Mouse (Mus musculus) limb, embryonic 14.5 days (tissue): Measurements from ENCODE around the gene Plcb4. TPM values are rescaled to one million over a fixed set of nuclear protein-coding genes. Genes with fewer than 3 reads are reported as not detected.

Source experiments
- ATAC-seq: fragments of 200-750 bp; cut with Nextera tagmentation; 2 replicates; pipeline ENCODE4 v1.8.0; 2017; ENCODE audit warnings: low read depth, moderate number of reproducible peaks, moderate TSS enrichment; ENCODE audit not compliant: low FRiP score
- DNase-seq: peaks from one replicate; pipeline ENCODE4 v3.0.0-alpha.2; 2015; ENCODE audit warnings: low spot score
- H3K27ac ChIP-seq: fragments of 300-500 bp; sonication (generic); replicated peaks from 2 replicates; pipeline ENCODE4 v1.5.1; 2014; ENCODE audit warnings: low read depth, mild to moderate bottlenecking, low read length, moderate library complexity, mixed read lengths
- H3K27me3 ChIP-seq: fragments of 300-500 bp; sonication (generic); 2 replicates; pipeline ENCODE4 v1.6.1; 2014; ENCODE audit warnings: low read length, mixed read lengths; ENCODE audit not compliant: control insufficient read depth, insufficient read depth
- H3K36me3 ChIP-seq: fragments of 300-500 bp; sonication (generic); 2 replicates; pipeline ENCODE4 v1.6.1; 2014; ENCODE audit warnings: mild to moderate bottlenecking, low read length, moderate library complexity, mixed read lengths; ENCODE audit not compliant: control insufficient read depth, insufficient read depth
- H3K4me1 ChIP-seq: fragments of 300-500 bp; sonication (generic); 2 replicates; pipeline ENCODE4 v1.6.1; 2014; ENCODE audit warnings: antibody characterized with exemption, low read length, mixed read lengths; ENCODE audit not compliant: control insufficient read depth, insufficient read depth
- H3K4me2 ChIP-seq: fragments of 300-500 bp; sonication (generic); replicated peaks from 2 replicates; pipeline ENCODE4 v1.6.1; 2014; ENCODE audit warnings: low read depth, mild to moderate bottlenecking, low read length, moderate library complexity; ENCODE audit not compliant: severe bottlenecking
- H3K4me3 ChIP-seq: fragments of 300-500 bp; sonication (generic); replicated peaks from 2 replicates; pipeline ENCODE4 v1.5.1; 2014; ENCODE audit warnings: low read length
- H3K9ac ChIP-seq: fragments of 300-500 bp; sonication (generic); 2 replicates; pipeline ENCODE4 v1.6.1; 2014; ENCODE audit warnings: mild to moderate bottlenecking, low read depth, low read length, moderate library complexity; ENCODE audit not compliant: severe bottlenecking
- H3K9me3 ChIP-seq: fragments of 300-500 bp; sonication (generic); 2 replicates; pipeline ENCODE4 v1.6.1; 2016; ENCODE audit warnings: low read length; ENCODE audit not compliant: control insufficient read depth
- POLR2A ChIP-seq: fragments of 200-500 bp; IDR thresholded peaks from 2 replicates; pipeline ENCODE4 v1.8.0; 2012; ENCODE audit warnings: inconsistent platforms, mild to moderate bottlenecking, moderate library complexity, borderline replicate concordance; ENCODE audit not compliant: insufficient read depth, insufficient read length; ENCODE audit errors: extremely low read depth
- WGBS: fragments of 180-500 bp; shearing (Covaris S2); extraction: QIAGEN DNeasy Blood & Tissue Kit; methylation state at CpG from one replicate; pipeline ENCODE4 v1.1.7; 2014; 5-methylcytosine and 5-hydroxymethylcytosine counted together
- polyA plus RNA-seq, 2 experiments: library from polyadenylated mRNA; depleted of rRNA in 1 of 2; stranded (reverse) in 1 of 2; unstranded in 1 of 2; fragments of >200 nt; fragmentation: Nextera tagmentation in 1 of 2; extraction: Ambion mirVana in 1 of 2; gene quantifications; 2 replicates each; pipeline versions ENCODE4 v1.2.1 to v1.2.3; 2012 to 2014

Plcb4 gene
- polyA plus RNA-seq, 2 experiments, result 13.1 to 23.1 TPM

- no peak for ATAC-seq
- TF ChIP-seq POLR2A, result no peak
- no peak for DNase-seq
Measured at GRCm38 (mm10) chr2:135999361-135999760, 340.6 kb downstream of the Plcb4 start.

GRCm38 (mm10) chr2:136000933-136001332, 342.1 kb downstream of the Plcb4 start:
- WGBS, result 64% methylated on average over 5 of the region's 5 CpGs
- Histone ChIP-seq H3K9ac (no peak overlapping the region), H3K4me3 (no peak overlapping the region), H3K27ac (no peak overlapping the region), H3K27me3 (no peaks in the 10 kb centered on the region), H3K4me1 (peaks cover 6% of the 10 kb centered on the region; the same call in 1 of the 2 replicates), H3K36me3 (no peaks in the 10 kb centered on the region), H3K4me2 (no peak overlapping the region), H3K9me3 (no peaks in the 10 kb centered on the region)
- ATAC-seq (no peak), DNase-seq (no peak)
- no peak for TF ChIP-seq POLR2A

More at GRCm38 (mm10) chr2:135999361-135999760, 340.6 kb downstream of the Plcb4 start:
- Histone ChIP-seq H3K4me3 (no peak overlapping the region), H3K9ac (no peak overlapping the region), H3K27me3 (no peaks in the 10 kb centered on the region), H3K4me2 (no peak overlapping the region), H3K9me3 (no peaks in the 10 kb centered on the region), H3K27ac (no peak overlapping the region), H3K4me1 (peaks cover 6% of the 10 kb centered on the region; the same call in 1 of the 2 replicates), H3K36me3 (no peaks in the 10 kb centered on the region)
- 60% methylated on average over 1 of the region's 1 CpGs for WGBS

GRCm38 (mm10) chr2:136002118-136002517, 343.3 kb downstream of the Plcb4 start:
- H3K27me3 ChIP-seq, result no peaks in the 10 kb centered on the region
- no peaks in the 10 kb centered on the region for H3K36me3 ChIP-seq
- H3K4me1 ChIP-seq, result peaks cover 6% of the 10 kb centered on the region; the same call in 1 of the 2 replicates
- WGBS, result 53% methylated on average over 7 of the region's 7 CpGs
- H3K4me3 ChIP-seq, result no peak overlapping the region
- ATAC-seq (no peak), DNase-seq (no peak)
- no peak overlapping the region for H3K9ac ChIP-seq
- no peak overlapping the region for H3K4me2 ChIP-seq
- TF ChIP-seq POLR2A, result no peak
- no peak overlapping the region for H3K27ac ChIP-seq
- H3K9me3 ChIP-seq, result no peaks in the 10 kb centered on the region

GRCm38 (mm10) chr2:136003836-136004235, 345.0 kb downstream of the Plcb4 start:
- H3K9ac ChIP-seq, result no peak overlapping the region
- no peaks in the 10 kb centered on the region for H3K36me3 ChIP-seq
- no peak overlapping the region for H3K27ac ChIP-seq
- TF ChIP-seq POLR2A, result no peak
- H3K4me2 ChIP-seq, result no peak overlapping the region
- WGBS, result 85% methylated on average over 1 of the region's 1 CpGs
- no peaks in the 10 kb centered on the region for H3K27me3 ChIP-seq
- DNase-seq (no peak), ATAC-seq (no peak)
- H3K9me3 ChIP-seq, result no peaks in the 10 kb centered on the region
- H3K4me3 ChIP-seq, result no peak overlapping the region
- H3K4me1 ChIP-seq, result no peaks in the 10 kb centered on the region

GRCm38 (mm10) chr2:136006280-136006679, 347.5 kb downstream of the Plcb4 start:
- 92% methylated on average over 5 of the region's 5 CpGs for WGBS
- TF ChIP-seq POLR2A, result no peak
- no peaks in the 10 kb centered on the region for H3K9me3 ChIP-seq

GRCm38 (mm10) chr2:136012759-136013158, 353.9 kb downstream of the Plcb4 start:
- H3K36me3 ChIP-seq, result no peaks in the 10 kb centered on the region
- no peak for DNase-seq
- no peak for ATAC-seq
- WGBS, result 82% methylated on average over 9 of the region's 9 CpGs
- H3K4me3 ChIP-seq, result no peak overlapping the region
- H3K4me2 ChIP-seq, result no peak overlapping the region
- H3K9ac ChIP-seq, result no peak overlapping the region
- no peaks in the 10 kb centered on the region for H3K27me3 ChIP-seq
- TF ChIP-seq POLR2A, result no peak
- no peak overlapping the region for H3K27ac ChIP-seq
- no peaks in the 10 kb centered on the region for H3K4me1 ChIP-seq
- no peaks in the 10 kb centered on the region for H3K9me3 ChIP-seq

More at GRCm38 (mm10) chr2:136006280-136006679, 347.5 kb downstream of the Plcb4 start:
- DNase-seq (no peak), ATAC-seq (no peak)
- Histone ChIP-seq H3K4me3 (no peak overlapping the region), H3K4me2 (no peak overlapping the region), H3K27ac (no peak overlapping the region), H3K36me3 (no peaks in the 10 kb centered on the region), H3K27me3 (no peaks in the 10 kb centered on the region), H3K9ac (no peak overlapping the region), H3K4me1 (no peaks in the 10 kb centered on the region)
